Mouse (Mus musculus): ENCODE measurements at regions not wholly inside any gene's neighbourhood (a gene's known extent, or its start where the extent isn't known, plus 50 kb on each side); places are given as distances from the start of the nearest gene placed in this dataset.

DNA sequence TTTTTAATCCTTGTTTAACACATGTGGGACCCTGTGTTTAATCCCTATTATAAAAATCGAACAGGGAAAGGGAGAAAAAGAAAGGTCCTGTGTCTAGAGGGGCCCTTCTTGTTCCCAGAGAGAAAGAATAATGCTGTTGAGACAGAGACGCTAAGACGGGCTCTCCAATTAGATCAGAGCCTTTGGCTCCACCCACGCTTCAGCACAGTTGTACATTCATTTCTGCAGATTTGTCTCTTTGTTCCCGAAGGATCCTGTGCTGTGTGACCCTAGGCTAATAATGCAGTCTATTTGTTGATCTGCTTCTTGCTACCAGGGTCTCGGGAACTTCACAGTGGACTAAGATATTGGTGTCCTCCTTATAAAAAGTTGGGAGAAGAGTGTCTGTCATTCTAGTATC, 92.0 kb downstream of the Cdc5l start:
- ATAC-seq (replicated peaks; ENCODE audit: poor library complexity, severe bottlenecking), result no peak

GRCm38 (mm10) chr17:45340851-45341250, 92.7 kb downstream of the Cdc5l start:
- no peak for ATAC-seq (replicated peaks; ENCODE audit: poor library complexity, severe bottlenecking)

GRCm38 (mm10) chr17:45339226-45339625, 94.3 kb downstream of the Cdc5l start:
- no peak for ATAC-seq (replicated peaks; ENCODE audit: poor library complexity, severe bottlenecking)

GRCm38 (mm10) chr17:45338086-45338485, 95.5 kb downstream of the Cdc5l start:
- no peak for ATAC-seq (replicated peaks; ENCODE audit: poor library complexity, severe bottlenecking)

GRCm38 (mm10) chr17:45335586-45336151, 97.9 kb downstream of the Cdc5l start:
- ATAC-seq (replicated peaks; ENCODE audit: poor library complexity, severe bottlenecking), result no peak

- peak; percentile 55 for ATAC-seq (replicated peaks; ENCODE audit: poor library complexity, severe bottlenecking)
These were observed 98.7 kb downstream of the Cdc5l start for GRCm38 (mm10) chr17:45334732-45335381.

DNA sequence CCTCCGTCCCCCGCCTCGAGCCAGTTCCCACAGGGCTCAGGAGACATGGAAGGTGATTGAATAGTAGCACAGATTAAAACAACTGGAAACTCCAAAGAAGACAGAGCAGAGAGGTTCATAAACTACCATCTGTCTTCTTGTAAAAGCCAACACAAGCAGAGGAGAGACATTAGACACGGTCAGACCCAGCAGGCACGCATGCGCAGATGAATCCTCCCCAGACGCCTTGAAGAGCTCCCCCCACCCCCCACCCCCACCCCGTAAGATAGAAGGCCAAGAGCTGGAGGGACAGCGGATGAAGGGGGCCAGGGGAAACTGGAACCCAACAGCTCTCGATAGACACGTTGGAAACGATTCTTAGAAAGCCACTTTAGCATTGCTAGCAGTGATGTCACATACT, 101.2 kb downstream of the Cdc5l start:
- no peak for ATAC-seq (replicated peaks; ENCODE audit: poor library complexity, severe bottlenecking)

- no peak for ATAC-seq (replicated peaks; ENCODE audit: poor library complexity, severe bottlenecking)
These were observed 104.3 kb downstream of the Cdc5l start for GRCm38 (mm10) chr17:45329241-45329640.

DNA sequence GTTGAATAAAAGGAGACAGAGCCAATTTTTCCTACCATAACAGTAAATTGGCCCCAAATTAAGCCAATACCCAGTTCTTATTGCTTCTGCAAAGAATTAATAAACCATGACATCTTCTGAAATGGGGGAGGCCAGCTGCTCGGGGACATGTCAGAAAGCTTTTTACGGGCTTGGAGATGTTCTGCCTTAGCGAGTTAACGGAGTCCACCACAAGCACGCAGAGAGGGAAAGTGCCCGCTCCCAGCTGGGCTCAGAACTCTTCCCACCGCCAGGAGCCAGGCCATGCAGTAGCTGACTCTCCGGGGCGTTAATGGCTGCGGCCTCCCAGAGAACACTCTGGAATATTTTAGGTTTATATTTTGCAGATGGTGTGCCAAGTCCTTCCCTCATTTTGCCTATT, 106.8 kb downstream of the Cdc5l start:
- ATAC-seq (replicated peaks; ENCODE audit: poor library complexity, severe bottlenecking), result no peak

GRCm38 (mm10) chr17:45326173-45326572, 107.4 kb downstream of the Cdc5l start:
- no peak for ATAC-seq (replicated peaks; ENCODE audit: poor library complexity, severe bottlenecking)

GRCm38 (mm10) chr17:45322842-45323241, 110.7 kb downstream of the Cdc5l start:
- no peak for ATAC-seq (replicated peaks; ENCODE audit: poor library complexity, severe bottlenecking)

DNA sequence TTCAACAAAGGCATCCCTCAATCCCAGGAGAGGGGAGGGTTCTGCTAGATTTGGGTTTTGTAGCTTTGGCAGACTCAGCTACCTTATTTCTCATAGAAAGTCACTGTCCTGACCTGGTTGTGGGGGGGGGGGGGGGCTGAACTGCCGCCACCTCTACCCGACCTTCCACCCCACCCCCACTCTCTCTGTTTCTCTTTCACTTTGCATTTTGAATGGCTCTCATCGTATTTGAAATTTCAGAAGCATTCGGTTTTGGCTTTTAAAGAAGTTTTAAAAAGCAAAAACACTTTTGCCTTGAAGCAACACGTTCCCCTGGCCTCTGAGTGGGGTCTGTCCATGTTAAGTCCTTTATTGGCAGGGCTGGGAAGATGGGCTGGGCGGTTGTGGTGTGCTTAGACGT, 113.5 kb downstream of the Cdc5l start:
- ATAC-seq (replicated peaks; ENCODE audit: poor library complexity, severe bottlenecking), result no peak

DNA sequence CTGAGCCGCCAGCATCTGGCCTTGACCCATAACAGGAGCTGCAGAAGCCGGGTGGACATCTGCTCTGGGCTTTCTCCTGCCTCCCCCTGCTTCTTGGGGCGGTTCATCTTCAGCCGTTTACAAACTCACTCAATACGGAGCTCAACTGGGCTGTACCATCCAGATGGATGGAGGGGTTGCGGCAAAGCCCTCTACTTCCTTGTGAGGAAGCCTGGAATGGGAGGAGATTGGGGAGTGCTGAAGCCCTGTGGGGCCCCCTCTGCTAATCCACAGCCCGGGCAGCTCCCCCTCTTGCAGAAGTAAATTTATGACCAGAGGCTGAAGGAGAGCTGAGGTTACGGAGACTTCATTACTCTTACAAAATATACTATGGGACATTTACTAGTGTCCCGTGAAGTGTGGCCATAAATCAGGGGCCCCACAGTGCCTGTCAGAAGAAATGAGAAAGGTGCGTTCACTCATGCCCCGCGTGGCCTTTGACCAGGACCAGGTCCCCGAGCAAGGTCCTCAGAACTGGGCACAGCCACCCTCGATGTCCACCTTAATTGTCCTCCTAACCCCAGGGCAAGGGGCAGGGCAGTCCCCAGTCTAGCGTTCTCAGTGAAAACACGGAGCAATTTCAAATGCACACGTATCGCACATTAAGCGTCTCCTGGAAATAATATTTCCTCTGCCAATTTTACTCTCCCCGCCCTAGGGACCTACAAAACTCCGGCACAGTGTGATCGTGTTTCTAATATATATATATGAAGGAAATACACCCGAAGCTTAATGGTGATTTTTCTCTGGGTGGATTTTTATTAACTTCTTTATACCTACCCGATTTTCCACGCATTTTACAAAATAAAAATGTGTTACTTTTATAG, 115.1 kb downstream of the Cdc5l start:
- ATAC-seq (replicated peaks; ENCODE audit: poor library complexity, severe bottlenecking), result no peak

DNA sequence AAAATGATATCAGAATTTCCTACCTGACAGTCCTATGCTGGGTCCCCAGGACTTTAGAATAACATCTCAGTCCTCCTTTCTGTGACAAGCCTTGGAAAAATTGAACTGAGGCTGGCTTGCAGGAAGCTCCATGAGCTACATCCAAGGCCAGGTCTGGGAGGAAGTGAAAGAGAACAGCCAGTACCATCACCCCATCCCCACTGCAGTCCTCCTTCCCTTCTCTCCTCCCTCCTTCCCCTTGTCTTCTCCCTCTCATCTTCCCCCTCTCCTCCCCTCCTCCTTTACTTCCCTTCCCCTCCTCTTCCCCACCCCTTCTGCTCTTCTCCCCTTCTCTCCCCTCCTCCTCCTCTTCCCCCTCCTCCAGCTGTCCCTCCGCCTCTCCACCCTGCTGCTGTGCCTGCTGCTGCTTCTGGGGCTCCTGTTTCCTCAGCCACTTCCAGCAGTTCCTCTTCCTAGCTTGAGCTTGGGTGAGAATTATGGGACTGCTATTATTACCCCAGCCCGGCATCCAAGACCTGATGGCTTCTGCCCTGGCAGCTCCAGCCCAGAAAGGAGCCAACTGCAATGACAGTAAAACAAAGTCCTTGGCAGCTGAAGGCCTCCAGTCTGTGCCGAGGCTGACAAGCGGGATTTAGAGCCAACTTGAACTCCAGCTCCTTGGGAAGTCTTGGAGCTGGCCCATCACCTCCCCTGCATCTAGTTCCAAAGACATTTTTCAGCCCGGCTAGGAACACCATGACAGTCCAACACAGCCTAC, 120.8 kb downstream of the Cdc5l start:
- ATAC-seq (replicated peaks; ENCODE audit: poor library complexity, severe bottlenecking), result peak; percentile 77

DNA sequence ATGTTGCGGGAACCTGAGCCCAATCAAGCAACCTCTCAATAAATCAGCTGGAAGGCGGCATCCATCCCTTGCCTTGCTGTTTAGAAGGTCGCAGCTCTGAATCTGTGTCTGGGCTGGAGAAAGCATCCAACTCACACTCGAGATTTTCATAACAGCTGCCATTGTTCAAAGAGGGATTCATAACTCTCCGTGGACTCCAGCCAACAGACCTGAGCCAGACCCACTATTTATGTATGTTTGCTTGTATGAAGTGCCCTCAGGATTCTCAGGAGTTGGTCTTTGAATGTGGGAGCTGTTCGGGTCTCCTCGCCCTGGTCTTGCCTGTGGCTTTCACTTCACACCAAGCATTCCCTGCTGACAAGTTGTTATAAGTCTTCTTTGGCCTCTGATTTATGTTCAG, 127.0 kb downstream of the Cdc5l start:
- no peak for ATAC-seq (replicated peaks; ENCODE audit: poor library complexity, severe bottlenecking)

- ATAC-seq (replicated peaks; ENCODE audit: poor library complexity, severe bottlenecking), result no peak
These were observed 130.4 kb downstream of the Cdc5l start for GRCm38 (mm10) chr17:45303183-45303582.

- ATAC-seq (replicated peaks; ENCODE audit: poor library complexity, severe bottlenecking), result peak; percentile 89
These were observed 135.2 kb downstream of the Cdc5l start for GRCm38 (mm10) chr17:45298355-45298754.

DNA sequence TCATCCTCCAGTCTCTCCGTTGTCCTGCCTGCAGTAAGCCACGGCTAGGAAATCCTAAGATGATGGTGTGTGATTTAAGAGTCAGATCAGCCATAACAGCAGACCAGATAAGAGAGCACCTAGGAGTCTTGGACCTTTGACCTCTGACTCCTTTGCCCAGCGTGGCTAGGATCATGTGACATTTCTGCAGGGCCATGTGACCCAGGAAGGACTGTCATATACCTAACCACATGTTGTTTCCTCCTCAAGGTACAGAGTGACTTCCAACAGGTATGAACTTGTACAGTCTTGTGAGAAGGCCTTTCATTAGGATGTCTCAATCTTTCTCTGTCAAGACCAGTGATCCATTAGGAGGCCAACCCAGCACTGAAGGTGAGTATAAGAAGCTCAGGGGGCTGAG, 135.7 kb downstream of the Cdc5l start:
- no peak for ATAC-seq (replicated peaks; ENCODE audit: poor library complexity, severe bottlenecking)

DNA sequence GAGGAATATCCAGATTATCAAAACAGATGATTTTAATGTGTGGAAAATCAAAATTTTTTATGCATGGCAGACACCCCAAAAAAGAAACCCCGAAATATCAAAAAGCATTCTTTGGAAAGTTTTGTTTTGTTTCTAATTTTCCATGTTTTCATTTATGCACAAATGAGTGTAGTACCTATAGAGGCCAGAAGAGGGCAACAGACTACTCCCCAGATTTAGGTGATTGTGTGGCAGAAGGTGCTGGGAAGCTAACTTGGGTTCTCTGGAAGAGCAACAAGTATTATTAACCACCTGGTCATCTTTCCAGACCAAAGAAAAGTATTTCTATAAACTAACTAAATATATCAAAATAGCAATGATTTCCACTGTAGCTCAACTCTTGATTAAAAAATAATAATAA, 137.2 kb downstream of the Cdc5l start:
- ATAC-seq (replicated peaks; ENCODE audit: poor library complexity, severe bottlenecking), result no peak

DNA sequence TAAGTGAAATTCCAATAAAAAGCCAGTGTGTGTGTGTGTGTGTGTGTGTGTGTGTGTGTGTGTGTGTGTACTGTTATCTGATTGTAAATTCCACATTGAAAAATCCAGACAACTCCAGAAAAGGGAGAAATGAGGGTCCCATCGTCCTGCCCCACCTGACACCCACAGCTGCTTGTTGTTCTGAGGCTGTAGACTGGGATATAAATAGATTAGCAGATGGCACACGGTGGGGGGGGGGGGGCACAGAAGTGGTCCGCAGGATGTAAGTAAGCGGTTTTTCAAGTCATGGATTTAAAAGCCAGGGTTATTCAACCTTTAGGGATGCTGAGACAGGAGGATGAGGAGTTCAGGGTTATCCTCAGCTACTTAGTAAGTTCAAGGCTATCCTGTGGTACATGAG, 138.7 kb downstream of the Cdc5l start:
- ATAC-seq (replicated peaks; ENCODE audit: poor library complexity, severe bottlenecking), result no peak

Measured in granulocyte monocyte progenitor cell, adult 5-6 weeks (primary cell).